Mouse (Mus musculus): ENCODE results near the gene Gna12.

Gna12 gene

GRCm38 (mm10) chr5:140753223-140753622 is 77.0 kb downstream of the Gna12 start:
- DNase-seq (ENCODE audit: low spot score), result no peak

- DNase-seq (ENCODE audit: low spot score), result no peak
Observed at GRCm38 (mm10) chr5:140752639-140753038, 77.6 kb downstream of the Gna12 start.

GRCm38 (mm10) chr5:140752041-140752440 is 78.2 kb downstream of the Gna12 start:
- DNase-seq (ENCODE audit: low spot score), result no peak

GRCm38 (mm10) chr5:140750925-140751324 is 79.3 kb downstream of the Gna12 start:
- DNase-seq (ENCODE audit: low spot score), result no peak

GRCm38 (mm10) chr5:140749062-140749875 is 81.0 kb downstream of the Gna12 start:
- peak; percentile 73 for DNase-seq (ENCODE audit: low spot score)

GRCm38 (mm10) chr5:140748425-140748824 is 81.8 kb downstream of the Gna12 start:
- DNase-seq (ENCODE audit: low spot score), result no peak

GRCm38 (mm10) chr5:140743706-140744131 is 86.5 kb downstream of the Gna12 start:
- DNase-seq (ENCODE audit: low spot score), result no peak

GRCm38 (mm10) chr5:140741877-140742276 is 88.4 kb downstream of the Gna12 start:
- DNase-seq (ENCODE audit: low spot score), result no peak

GRCm38 (mm10) chr5:140741040-140741439 is 89.2 kb downstream of the Gna12 start:
- DNase-seq (ENCODE audit: low spot score), result no peak

GRCm38 (mm10) chr5:140739813-140740212 is 90.4 kb downstream of the Gna12 start:
- DNase-seq (ENCODE audit: low spot score), result peak; percentile 53

GRCm38 (mm10) chr5:140736166-140736565 is 94.1 kb downstream of the Gna12 start:
- no peak for DNase-seq (ENCODE audit: low spot score)

- DNase-seq (ENCODE audit: low spot score), result no peak
Observed at GRCm38 (mm10) chr5:140735297-140735696, 94.9 kb downstream of the Gna12 start.

- no peak for DNase-seq (ENCODE audit: low spot score)
Observed at GRCm38 (mm10) chr5:140733336-140733735, 96.9 kb downstream of the Gna12 start.

- DNase-seq (ENCODE audit: low spot score), result no peak
Observed at GRCm38 (mm10) chr5:140732195-140732594, 98.0 kb downstream of the Gna12 start.

- no peak for DNase-seq (ENCODE audit: low spot score)
Observed at GRCm38 (mm10) chr5:140731040-140731797, 99.0 kb downstream of the Gna12 start.

- DNase-seq (ENCODE audit: low spot score), result no peak
Observed at GRCm38 (mm10) chr5:140726946-140727740, 103.1 kb downstream of the Gna12 start.

GRCm38 (mm10) chr5:140726062-140726839 is 104.0 kb downstream of the Gna12 start:
- no peak for DNase-seq (ENCODE audit: low spot score)

GRCm38 (mm10) chr5:140723822-140724221 is 106.4 kb downstream of the Gna12 start, which contains the start of gene Amz1:
TSS of gene Amz1 (plus strand) at chr5:140724127.
- DNase-seq (ENCODE audit: low spot score), result no peak

- DNase-seq (ENCODE audit: low spot score), result no peak
Observed at GRCm38 (mm10) chr5:140722121-140722520, 108.1 kb downstream of the Gna12 start.

GRCm38 (mm10) chr5:140720773-140721172 is 109.5 kb downstream of the Gna12 start:
- DNase-seq (ENCODE audit: low spot score), result no peak

GRCm38 (mm10) chr5:140711040-140711439 is 119.2 kb downstream of the Gna12 start:
- DNase-seq (ENCODE audit: low spot score), result no peak

Data from left cerebral cortex, adult 11 months (tissue).